Mouse (Mus musculus) CH12F3 (cell line): ENCODE data around the gene Txnl4b.

Experiments used
- in situ Hi-C: fragments of 300-500 bp; cut with MboI; formaldehyde crosslinking; loops from 2 replicates; pipeline ENCODE4 v1.14.3; 2020; ENCODE audit warnings: low sequenced_read_pairs

Gene Txnl4b

DNA sequence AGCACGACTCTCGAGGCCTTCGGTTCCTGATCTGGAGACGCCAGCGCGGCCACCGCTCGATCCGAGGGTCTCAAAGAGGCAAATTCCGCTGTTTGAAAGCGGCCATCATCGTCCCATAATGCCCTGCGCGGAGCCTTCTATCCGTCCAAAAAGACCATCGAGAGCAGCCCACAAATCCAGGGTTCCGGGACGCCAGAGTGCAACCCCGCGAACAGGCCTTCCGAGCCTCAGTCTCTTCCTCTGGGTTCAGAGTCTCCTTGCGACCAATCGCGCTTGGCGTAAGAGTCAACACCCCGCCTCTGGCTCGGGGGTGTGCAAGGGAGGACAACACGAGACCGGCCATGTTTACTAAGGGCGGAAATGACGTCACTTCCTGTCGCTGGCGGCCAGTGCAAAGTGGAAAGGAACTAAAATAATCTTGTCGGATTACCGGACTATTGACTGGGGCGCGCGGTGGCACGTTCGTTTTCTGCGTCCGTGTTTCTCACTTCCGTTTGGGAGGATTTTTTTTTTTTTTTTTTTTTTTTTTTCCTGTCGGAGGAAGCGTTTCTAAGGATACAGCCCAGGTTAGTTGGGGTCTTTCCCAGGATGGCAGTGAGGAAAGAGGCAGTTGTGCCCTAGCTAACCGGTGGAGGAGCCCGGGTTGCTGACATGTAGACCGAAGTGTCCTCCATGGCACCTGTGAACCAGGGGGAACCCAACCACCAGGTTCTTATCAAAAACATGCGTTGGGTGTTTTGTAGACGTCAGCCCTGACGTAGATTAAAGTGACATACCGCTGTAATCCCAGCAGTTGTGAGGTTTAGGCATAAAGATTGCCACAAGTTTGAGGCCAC lies at the start of gene Txnl4b, which contains the start of gene Dhx38:
TSS of gene Txnl4b (plus strand) at position 395 of the 836 bp plus-strand sequence.
TSS of gene Dhx38 (minus strand) at position 364 of the 836 bp plus-strand sequence.
- in situ Hi-C loops = no loop called here

DNA sequence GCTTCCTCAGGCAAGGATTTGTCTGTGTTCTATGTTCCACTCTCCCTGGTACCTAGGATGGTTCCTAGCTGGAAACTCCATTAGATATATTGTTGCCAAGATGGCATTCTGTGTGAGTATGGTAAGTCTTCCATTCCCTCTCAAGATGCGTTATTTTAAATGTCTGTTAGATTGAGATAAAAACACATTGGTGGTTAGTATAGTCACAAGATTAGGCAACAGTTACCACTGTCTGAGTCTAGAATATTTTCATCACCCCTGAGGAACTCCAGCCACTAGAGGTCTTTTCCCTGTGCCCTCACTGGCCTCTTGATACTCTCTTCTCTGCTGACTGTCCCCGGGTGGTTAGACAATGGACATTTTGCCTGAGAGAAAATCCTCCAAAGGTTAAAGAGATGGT lies 41.7 kb upstream of the Txnl4b start:
- in situ Hi-C loops = no loop called here

- in situ Hi-C loops = no loop called here
Measured at GRCm38 (mm10) chr8:109535140-109535990, 30.3 kb upstream of the Txnl4b start.

DNA sequence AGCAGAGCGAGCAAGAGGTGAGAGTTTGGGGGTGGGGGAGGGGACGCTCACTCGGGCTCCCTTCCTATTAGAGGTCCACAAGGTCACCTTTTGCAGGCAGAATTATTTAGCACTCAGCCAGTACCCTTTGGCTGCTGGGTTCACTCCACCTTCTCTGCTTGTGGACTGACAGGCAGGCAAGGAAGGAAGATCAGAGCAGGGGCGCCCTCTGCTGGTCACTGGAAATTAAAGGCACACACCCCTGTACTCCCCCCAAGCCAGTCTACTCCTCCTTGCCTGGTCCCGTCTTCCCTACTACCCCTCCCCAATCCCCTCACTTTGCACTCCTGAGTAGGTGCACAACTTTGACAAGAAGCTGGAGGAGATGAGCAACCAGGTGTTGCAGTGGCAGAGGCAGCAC lies 29.0 kb upstream of the Txnl4b start:
- in situ Hi-C loops = no loop called here

- in situ Hi-C loops = no loop called here
Measured at GRCm38 (mm10) chr8:109542165-109542564, 23.5 kb upstream of the Txnl4b start.

GRCm38 (mm10) chr8:109542748-109543519 lies 22.8 kb upstream of the Txnl4b start:
- in situ Hi-C loops = no loop called here

- in situ Hi-C loops = no loop called here
Measured at GRCm38 (mm10) chr8:109544049-109544448, 21.6 kb upstream of the Txnl4b start.

- in situ Hi-C loops = no loop called here
Measured at GRCm38 (mm10) chr8:109551663-109552062, 14.0 kb upstream of the Txnl4b start.

DNA sequence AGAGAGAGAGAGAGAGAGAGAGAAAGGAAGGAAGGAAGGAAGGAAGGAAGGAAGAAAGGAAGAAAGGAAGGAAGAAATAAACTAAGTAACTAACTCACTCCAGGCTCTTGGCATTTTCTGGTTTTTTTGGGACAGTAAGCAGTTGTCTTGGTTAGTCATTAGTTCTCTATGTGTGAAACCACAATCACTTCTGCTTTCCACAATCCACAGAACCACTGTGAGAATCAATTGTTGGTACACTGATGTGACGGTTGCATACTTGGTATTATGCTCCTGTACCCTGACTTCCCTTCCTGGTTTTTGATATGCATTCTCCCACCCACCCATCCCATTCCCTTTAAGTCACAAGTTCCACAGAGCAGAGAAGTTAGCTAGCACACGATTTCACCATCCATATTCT lies 1.8 kb upstream of the Txnl4b start:
- in situ Hi-C loops = no loop called here

- in situ Hi-C loops = no loop called here
Measured at GRCm38 (mm10) chr8:109564766-109565165, 926 bp upstream of the Txnl4b start.

DNA sequence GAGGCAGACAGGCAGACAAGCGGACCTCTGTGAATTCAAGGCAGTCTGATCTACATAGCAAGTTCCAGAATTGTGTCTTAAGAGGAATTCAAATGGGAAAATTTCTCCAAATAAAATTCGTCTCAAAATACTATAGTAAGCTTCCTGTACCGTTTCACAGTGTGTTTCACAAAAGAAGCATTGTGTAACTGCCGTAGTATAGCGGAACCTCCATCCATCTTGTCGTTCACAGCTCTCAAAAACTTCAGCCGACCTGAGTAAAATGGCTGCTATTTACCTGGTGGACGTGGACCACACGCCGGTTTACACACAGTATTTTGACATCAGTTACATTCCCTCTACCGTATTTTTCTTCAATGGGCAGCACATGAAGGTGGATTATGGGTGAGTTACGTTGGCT lies 5.4 kb downstream of the Txnl4b start:
- in situ Hi-C loops = no loop called here

DNA sequence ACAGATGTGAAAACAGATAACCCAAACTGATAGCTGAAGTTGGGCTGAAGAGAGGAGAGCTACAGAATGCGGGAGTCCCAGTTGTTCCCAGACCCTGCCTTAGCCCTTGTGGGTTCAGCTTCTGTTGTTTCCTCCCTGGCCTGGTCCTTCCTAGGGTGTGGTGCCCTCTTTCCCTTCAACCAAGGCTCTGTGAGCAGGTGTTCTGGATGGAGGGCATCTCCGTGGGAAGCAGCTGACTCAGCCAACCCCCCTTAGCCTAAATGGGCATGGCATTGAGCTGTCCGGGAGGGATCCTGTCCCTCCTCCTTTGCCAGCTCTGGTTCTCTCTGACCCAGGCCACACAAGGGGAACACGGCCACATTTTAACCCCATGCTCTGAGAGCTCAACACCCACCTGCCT lies 10.6 kb downstream of the Txnl4b start:
- in situ Hi-C loops = no loop called here

DNA sequence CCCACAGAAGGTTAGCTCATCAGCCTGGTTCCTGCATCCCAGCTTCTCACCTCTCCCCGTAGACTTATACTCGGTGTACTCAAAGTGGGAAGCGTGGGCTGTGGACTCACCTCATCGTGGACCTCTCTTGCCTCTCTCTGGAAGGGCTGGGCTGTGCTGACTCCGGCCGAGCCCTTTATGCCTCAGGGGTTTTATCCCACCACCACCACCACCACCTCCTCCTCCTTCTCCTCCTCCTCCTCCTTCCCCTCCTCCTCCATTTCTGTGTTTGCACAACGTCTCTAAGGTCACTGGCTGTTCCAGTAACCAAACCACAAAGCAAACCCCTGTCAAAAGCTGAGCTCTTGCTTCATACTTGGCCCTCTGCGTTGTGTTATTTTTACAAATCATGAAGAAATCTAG lies 13.2 kb downstream of the Txnl4b start, which contains the start of gene Hp:
TSS of gene Hp (minus strand) at position 273 of the 402 bp plus-strand sequence.
- in situ Hi-C loops = no loop called here

DNA sequence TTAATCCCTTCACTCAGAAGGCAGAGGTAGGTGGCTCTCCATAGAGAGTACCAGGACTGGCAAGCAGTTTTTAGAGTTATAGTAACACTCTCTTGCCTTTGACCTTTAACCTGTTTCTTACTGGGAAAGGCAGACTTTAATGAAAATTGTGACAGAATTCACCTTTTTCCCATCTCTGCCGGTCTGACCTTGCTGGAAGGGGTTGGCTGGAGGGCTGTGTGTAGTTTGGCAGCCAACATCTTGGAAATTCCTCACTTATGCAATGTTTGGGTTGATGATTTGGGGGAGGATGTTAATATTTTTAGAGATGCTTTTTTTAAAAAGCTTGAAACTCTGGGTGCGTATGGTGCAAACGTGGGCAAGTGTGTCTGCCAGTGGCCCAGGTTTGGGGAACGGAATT lies 18.6 kb downstream of the Txnl4b start:
- in situ Hi-C loops = no loop called here

DNA sequence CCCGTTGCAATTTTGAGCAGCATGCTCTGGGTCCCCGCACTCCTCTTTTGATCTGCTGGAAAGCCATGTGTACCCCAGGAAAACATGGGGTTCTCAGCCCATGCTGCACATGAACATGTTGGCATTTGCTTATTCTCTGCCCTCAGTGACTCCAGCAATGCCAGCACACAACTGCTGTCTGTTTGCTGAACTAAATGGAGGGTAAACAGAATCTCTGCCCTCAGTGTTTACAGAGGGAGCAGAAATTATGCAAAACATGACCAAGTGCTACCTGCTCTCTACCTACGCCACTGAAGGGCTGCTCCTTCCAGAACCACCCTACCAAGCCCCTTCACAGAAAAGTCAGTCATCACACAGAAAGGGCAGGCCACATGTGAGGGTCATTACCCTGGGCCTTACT lies 19.1 kb downstream of the Txnl4b start:
- in situ Hi-C loops = no loop called here

DNA sequence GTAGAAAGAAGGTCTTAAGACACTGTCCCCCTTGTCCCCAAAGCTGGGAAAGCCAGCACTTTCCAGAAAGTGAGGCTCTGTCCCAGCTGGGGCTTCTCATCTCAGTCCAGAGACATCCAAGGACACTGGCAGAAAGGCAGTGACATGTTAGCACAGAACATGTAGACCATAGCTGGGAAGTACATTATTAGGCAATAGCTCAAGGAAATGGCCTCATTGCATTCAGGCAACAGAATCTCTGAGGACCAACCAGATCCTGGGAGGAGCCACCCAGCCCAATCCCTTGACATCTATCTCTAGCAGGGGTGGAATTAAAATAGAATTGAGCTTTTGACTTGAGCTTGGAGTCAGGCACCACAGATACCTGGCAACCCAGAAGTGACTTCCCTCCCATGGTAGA lies 20.0 kb downstream of the Txnl4b start:
- in situ Hi-C loops = no loop called here

- in situ Hi-C loops = no loop called here
Measured at GRCm38 (mm10) chr8:109586972-109587504, 21.3 kb downstream of the Txnl4b start.

- in situ Hi-C loops = no loop called here
Measured at GRCm38 (mm10) chr8:109590901-109591300, 25.2 kb downstream of the Txnl4b start.

GRCm38 (mm10) chr8:109591367-109591766 lies 25.7 kb downstream of the Txnl4b start:
- in situ Hi-C loops = no loop called here

DNA sequence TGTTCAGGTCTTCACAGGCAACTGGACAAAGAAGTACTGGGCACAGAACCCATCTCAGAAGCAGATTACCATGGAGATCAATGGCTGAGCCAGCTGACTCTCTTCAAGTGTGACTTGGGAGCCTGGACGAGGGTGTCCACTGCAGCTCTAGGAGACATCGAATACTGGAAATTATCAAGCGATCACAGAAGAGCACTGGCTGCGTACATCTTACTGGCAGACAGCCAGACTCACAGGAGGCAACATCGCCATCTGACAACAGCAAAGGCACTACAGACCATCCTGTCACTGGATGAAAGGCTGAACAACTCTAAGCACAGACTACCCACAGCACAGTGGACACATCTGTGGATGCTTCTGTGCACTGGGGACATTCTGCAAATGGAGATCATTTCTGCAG lies 26.5 kb downstream of the Txnl4b start:
- in situ Hi-C loops = no loop called here
